Mouse (Mus musculus): Measurements from ENCODE around the gene Hexim1. TPM values are rescaled to one million over a fixed set of nuclear protein-coding genes. Genes with fewer than 3 reads are reported as not detected.

The Hexim1 gene
- total RNA-seq, 2 experiments from 2014 or later: 53.7 to 57.3 TPM

DNA sequence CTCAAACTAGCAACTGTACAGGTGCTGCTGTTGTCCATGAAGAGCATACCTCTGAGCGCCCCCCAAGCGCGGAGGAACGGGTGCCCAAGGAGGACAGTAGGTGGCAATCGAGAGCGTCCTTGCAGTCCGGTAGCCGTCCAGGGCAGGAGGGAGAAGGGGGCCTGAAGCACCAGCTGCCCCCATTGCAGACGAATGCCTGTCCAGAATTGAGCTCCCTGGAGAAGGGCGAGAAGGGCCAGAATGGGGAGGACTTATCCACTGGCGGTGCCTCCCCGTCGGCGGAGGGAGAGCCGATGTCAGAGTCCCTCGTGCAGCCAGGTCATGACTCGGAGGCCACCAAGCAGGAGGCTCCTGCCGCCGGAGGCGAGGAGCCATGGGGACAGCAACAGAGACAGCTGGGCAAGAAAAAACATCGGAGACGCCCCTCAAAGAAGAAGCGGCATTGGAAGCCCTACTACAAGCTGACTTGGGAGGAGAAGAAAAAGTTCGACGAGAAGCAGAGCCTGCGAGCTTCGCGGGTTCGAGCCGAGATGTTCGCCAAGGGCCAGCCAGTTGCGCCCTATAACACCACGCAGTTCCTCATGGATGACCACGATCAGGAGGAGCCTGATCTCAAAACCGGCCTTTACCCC, 1.0 kb downstream of the Hexim1 start:
- peak; percentile 68 to 75 for DNase-seq (ENCODE audit: low spot score in 2 of 2)

DNA sequence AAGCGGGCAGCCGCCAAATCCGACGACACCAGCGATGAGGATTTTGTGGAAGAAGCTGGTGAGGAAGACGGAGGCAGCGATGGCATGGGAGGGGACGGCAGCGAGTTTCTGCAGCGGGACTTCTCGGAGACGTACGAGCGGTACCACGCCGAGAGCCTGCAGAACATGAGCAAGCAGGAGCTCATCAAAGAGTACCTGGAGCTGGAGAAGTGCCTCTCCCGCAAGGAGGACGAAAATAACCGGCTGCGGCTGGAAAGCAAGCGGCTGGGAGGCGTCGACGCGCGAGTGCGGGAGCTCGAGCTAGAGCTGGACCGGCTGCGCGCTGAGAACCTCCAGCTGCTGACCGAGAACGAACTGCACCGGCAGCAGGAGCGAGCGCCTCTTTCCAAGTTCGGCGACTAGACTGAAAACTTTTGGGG, 1.6 kb downstream of the Hexim1 start:
- no peak for DNase-seq (ENCODE audit: low spot score in 2 of 2)

DNA sequence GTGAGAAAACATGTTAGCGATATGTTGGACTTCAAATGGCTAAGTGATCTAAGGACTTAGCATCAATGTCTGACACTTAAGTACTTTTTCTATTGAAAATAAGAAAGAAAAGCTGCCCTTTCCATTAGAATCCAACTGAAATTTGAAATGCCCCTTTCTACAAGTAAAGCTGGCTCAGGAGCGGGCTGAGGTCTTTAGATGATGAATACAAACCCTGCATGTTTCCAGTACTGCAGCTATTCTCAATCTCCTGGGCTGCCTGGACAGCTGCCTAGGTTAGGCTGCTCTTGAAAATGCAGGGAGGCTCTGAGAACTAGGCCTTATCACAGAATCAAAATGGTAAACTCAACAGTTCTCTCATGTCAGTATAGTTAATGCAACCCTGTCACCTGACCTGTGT, 2.8 kb downstream of the Hexim1 start:
- no peak for DNase-seq (ENCODE audit: low spot score in 2 of 2)

DNA sequence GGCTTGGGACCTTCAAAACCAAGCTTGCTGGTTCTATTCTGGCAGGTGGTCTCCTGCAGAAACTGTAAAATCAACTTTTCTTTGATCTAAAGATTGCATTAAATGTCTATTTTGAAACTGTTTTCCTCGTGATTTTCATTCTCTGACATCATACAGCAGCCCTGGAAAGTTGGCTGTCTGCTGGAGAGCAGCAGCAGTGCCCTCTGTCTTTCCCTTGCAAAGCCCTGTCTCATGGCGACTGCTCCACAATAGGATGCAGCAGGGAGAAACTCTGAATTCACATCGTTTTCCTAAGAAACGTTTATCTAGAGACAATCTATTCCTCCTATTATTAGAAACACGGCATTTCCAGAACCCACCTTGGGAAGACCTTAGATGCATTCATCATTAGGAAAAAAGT, 3.6 kb downstream of the Hexim1 start:
- no peak for DNase-seq (ENCODE audit: low spot score in 2 of 2)

DNA sequence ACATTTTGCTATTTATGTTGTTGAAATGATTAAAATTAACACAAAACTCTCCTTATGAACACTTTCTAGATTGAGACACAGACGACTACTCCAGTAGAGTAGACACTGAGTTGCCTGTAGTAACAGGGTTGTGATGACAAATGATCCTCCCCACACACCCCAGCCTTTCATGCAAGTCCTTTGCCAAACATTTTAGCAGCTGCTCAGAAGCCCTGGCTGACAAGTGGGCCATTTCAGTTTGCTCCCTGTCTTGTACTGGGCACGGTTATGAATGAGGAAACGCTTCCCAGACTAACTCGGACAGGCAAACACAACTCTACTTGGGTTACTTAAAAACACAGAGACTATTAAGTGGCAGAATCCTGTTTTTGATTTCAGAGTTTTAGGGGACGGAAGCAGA, 4.3 kb downstream of the Hexim1 start:
- no peak for DNase-seq (ENCODE audit: low spot score in 2 of 2)

DNA sequence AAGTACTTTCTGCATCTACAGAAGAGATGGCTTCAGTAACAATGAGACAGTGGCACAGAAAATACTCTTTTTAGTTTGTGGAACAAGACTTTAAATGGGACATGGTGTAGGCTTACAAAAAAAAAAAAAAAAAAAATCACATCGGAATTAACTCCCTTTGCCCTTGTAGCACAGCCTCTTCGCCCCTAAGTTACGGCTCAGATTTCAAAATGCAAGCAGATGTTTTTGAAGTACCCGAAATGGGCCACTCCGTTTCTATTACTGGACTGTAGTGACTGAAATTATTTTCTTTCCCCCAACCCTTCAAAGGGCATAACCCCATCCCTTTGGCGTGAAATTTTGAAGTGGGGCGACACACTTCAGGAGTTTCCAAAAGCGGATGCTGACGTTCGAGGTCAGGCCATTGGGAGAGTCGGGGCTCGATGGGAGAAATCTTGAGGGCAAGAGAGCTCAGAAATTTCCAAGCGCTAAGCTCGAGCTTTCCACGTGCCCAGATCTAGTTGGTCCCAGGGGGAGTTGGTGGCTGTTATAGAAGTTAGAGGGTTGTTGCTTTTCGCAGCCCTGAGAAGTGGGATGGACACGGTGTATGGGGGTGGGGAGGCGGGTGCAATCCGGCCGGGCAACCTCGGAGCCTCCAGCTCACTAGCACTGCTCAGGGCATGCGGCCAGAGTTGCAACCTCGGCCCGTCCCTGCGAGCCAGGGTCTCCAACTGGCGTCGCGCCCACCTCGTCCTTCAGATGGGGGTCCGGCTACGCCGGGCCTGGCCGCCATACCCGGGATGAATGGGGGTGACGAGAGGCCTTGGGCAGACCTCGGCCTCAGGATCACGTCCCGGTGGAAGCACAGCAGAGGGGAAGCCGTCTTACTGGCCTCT, 15.9 kb downstream of the Hexim1 start, which contains the start of gene Hexim2:
Hexim2 (plus strand) TSS at position 729 of the 875 bp plus-strand sequence.
- no peak for DNase-seq (ENCODE audit: low spot score in 2 of 2)

DNA sequence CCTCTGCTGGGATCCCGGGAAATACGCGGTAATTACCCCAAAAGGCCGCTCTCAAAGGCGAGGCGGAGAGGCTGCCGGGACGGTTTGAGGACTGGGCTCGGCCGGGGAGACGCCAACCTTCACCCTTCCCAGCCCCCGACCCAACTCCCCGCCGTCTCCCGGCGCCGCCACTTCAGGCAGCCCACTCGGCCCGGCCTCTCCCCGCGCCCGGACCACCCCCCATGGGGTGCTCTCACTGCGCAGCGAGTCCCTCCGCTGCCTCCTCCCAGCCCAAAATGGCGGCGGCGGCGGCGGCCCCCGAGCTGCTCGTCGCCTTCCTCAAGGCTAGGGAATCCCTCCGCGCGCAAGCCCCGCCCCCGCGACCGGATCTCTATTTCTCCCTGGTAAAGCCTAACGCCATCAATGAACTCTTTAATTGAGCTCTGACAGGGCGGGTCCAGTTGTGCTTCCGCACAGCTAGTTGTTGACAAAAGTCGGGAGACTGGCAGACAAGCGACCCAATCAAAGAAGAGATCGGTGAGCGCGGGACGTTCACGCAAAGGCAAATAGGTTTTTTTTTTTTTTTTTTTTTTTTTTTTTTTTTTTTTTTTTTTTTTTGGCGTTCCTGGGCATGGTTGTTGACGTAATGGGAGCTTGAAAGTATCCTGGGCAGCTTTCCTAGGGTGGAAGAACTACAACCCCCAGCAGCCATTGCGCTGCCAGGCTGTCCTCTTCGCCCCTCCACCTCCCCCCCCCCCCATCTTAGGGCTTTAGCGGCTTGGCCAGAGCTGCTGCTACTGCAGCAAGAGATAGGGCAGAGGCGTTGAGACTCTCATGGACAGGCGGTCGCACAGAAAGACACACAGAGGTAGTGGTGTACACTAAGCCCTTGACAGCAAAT, 16.8 kb downstream of the Hexim1 start:
- peak; percentile 99 to 100 for DNase-seq (ENCODE audit: low spot score in 2 of 2)

DNA sequence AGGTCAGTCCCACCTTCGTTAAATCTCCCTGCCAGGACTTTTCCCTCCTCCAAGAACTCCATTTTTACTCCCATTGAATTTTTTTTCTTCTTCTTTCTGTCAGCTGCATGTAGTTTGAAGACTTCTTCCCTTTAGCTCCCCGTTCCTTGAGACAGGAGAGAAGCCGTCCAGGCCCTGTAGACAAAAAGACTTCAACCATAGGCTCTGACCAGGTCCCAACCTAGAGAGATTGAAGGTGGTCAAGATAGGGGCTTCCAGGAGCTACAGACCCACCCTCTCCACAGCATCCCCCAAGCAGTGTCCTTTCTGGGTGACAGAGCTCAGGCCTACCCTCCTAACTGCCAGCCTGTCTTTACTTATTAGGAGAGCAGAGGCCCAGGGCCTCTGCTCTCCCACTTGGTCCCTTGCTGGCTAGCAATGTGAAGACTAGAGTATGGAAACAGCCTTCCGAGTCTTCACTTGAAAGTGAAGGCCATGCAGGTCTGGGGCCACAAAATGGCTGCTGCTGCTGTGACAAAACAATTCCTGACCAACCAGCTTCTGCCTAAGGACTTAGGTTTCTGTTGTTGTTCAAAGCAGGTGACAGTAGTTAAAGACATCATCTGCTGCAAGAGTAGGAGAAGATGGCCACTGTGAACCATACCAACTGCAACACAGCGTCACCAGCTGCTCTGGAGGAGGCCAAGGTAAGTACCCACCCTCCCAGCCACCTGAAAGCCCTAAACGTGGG, 17.6 kb downstream of the Hexim1 start:
- no peak for DNase-seq (ENCODE audit: low spot score in 2 of 2)

DNA sequence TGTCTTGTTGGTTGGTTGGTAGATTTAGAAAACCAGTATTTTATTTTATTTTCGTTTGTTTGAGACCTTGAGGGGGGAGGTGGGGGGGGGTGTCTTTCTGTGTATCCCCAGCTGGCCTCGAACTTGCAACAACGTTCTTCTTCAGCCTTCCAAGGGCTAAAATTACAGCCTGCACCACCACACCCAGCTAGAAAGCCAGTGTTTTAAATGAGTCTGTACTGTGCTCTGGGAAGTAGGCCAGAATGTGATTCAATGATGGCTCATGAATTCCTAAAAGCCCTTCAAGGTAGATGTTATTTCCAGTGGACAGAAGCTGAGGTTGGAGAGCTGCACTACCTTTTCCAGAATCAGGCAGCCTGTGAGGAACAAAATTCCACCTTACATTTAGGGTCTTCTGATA, 18.2 kb downstream of the Hexim1 start:
- DNase-seq (ENCODE audit: low spot score in 2 of 2): no peak

DNA sequence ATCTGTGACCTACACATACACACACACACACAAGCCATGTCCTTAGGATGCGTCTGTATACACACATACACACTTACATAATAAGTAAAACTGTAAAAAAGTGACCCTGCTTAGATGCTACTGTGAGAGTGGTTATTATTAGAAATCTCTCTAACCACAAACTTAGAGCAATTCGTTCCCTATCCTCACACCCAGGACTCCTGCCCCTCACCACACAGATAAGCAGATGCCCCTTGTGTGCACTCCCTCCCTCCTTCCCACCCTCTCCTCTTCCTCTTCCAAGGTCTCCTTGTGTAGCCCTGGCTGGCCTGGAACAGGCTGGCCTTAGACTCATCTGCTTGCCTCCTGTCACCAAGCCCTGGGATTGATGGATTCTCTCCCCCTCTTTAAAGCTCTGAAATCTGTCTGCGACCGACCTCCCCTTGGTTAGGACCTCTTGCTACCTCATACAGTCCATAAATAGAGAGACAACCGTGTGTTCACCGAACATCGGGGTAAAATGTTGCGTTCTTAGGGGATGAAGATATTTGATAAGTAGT, 20.1 kb downstream of the Hexim1 start:
- no peak for DNase-seq (ENCODE audit: low spot score in 2 of 2)

DNA sequence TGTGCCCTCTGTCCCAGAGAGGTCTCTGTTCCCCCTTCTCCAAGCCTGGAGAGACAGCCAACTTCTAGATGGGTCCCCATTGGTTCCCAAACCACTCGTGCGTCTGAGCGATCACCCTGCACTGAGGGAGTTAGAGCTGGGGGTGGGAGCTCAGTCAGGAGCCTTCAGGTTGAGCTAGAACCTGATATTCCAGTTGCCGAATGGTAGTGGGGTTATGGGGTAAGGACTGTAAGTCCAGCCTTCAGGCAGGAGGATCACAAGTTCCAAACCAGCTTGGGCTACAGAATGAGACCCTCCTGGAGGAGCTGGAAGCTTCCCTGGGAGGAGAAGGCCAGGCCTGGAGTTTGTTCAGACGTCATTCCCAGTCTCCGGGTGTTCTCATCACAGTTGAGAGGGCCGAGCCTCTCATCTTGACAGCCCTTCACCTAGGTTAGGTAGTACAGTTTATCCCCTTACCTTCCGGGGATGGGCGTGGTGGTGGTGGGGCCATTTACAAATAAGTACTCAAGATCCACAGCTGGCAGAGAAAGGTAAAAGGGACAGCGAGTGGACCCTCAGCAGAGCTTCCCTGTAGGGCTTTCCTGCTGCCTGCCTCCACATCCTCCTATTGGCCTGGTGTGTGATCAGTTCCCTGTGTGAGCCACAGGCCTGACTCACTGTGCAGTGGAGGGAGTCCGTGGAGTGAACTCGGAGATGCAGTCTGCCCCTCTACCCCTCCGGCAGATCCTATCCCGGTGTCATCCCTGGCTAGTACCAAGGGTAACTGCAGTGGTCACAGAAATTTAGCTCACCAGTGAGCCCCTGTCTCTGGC, 24.1 kb downstream of the Hexim1 start:
- DNase-seq (ENCODE audit: low spot score in 2 of 2): no peak

DNA sequence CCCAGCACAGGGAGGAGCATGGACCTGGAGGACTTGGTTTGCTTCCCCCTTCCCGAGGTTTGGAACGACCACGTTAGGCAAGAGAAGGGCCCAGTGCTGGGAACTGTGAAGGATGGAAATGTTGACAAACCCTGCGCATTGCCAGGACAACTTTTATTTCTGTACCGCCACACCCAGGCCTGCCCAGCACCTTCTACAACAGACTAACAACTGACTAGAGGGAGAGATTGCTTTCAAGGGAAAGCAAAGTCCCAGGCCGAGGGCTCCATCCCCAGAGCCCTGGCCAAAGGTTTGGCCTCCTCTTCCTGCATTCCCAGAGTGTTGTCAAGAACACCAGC, 24.7 kb downstream of the Hexim1 start:
- DNase-seq (ENCODE audit: low spot score in 2 of 2): no peak

DNA sequence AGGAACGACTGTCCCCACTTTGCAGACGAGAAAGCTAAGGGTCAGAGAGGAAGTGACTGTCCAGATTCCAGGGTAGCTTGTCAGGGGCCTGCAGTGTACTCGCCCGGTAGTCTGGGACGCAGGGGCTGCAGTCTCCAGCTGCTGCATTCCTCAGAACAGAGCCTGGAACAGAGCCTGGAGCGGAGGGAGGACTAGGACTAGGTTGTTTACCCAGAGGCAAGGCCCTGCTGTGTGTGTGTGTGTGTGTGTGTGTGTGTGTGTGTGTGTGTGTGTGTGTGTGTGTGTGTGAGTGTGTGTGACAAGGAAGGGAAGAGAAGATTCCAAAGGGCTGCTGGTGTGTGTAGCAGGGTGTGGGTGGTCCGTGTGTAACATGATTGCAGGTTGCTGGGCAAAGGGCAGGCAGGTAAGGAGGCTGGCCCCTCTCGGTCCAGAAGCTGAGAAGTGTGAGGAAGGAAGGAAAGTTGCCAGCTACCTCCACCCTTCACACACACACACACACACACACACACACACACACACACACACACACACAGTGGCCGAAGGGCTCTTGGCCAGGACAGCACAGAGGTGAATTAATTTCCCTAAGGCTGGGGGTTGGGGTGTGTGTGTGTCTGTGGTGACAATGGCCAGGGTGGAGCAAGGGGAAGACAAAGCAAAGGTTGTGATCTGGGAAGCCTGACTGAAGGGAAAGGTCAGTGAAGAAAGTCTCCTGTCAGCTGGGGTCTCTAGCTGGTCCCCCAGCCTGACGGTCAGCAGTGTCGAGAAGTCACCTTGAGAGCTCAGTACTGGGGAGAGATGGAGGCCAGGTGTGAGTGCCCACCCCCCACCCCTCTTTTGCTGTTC, 25.3 kb downstream of the Hexim1 start:
- no peak for DNase-seq (ENCODE audit: low spot score in 2 of 2)

DNA sequence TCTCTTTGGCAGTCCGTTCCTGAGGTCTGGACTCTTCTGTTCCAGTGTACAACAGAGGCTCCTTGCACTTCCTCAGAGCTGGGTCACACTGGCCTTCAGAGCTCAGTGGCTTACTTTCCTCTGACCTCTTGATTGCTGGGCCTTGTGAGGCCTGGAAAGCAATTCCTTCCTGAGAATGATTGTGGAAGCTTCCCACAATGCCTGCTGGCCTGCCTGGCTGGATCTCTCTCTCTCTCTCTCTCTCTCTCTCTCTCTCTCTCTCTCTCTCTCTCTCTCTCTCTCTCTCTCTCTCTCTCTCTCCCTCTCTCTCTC, 25.9 kb downstream of the Hexim1 start:
- DNase-seq (ENCODE audit: low spot score in 2 of 2): no peak

DNA sequence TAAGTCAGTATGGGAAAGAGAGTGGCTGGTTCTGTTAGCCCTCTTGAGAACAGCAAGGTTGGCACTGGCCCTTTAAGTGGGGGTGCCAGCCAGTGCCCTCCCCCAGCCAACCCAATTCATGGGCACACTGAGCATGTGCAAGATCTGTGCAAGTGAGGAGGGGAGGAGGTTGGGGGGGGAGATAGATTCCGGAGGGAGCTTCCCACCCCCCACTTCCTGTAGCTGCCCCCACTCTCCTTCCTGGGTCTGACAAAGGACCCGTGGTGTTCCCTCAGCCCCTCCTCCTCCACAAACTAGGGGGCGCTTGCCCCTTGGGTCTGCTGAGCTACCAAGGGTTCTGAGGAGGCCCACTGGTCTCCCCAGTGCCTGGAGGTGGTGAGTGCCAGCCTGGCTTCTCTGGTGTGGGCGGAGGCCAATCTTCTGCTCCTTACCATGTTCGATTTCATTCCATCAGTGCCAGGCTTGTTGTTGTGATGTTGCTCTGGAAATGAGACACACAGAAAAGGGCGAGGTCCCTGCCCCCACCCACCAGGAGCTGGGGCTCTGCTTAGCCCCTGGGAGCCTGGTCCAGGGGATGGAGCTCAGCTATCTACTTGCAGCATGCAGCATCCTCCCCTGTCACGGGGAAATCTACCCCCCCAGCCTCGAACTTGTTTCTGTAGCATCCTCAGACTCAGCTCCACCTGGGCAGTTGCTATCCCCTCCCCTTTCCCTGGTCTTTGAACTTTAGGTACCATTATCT, 26.6 kb downstream of the Hexim1 start:
- DNase-seq (ENCODE audit: low spot score in 2 of 2): peak; percentile 84 to 93

DNA sequence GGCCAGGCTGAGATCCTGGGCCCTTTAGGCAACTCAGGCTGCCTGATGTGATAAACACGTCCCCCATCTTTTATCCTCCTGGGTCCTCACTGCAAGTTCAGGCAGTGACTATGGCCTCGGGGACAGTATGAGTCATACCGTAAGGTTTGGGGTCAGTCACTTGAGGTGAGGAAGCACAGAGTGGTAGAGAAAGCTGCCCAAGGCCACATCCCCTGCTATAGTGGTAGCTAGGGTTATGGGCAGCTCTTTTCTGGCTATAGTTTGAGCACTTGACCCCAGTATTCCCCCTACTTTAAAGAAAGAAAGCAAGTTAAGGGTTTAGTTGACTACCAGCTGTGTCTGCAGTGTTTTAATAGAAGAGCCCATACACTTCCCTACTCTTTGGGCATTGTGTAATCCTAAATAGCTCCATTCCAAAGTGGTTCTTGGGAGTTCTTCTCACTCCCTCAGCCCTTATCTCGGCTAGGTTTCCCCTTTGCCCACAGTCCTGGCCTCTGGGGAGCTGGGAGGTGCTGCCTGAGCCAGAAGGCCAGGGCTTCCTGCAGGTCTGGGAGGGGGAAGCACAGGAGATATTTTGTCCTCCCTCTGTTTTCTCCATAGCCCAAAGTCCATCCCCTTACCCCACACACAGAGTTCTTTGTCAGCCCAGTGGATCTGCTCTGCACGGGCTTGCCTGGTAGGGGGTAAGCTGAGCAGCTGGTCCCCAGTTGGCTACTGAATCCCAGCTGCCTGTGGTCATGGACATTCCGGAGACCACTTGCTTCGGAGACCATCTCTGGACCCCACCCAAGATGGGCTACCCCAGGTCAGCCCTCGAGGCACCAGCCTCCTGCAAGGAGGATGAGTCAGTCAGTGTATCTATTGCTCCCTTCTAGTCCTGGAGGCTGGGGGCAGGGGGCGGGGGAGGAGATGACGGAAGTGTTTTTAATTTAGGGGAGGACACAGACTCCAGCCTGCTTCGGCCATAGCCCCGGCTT, 28.6 kb downstream of the Hexim1 start:
- no peak for DNase-seq (ENCODE audit: low spot score in 2 of 2)

DNA sequence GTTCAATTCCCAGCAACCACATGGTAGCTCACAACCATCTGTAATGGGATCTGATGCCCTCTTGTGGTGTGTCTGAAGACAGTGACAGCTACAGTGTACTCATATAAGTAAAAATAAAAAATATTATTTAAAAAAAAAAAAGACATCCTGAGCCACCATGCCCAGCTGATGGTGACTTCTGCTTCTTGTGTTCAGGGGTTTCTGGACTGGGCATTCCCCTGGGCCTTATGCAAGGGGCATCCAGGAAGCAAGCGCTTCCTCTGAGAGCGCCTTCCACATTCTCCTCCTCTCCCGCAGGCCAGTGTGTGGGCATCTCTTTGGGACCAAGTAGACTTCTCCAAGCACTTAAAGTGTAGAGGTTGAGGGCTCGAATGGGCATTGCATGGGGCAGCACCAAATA, 30.4 kb downstream of the Hexim1 start:
- no peak for DNase-seq (ENCODE audit: low spot score in 2 of 2)

Data from layer of hippocampus, adult 18-20 months (tissue).